Mouse (Mus musculus) monocyte, adult 2 months (primary cell): Measurements from ENCODE around the gene 6430531B16Rik.

ENCODE experiments used
- DNase-seq, 2 experiments: peaks; one replicate each; pipeline ENCODE4 v3.0.0; 2022; ENCODE audit warnings: low spot score in 2 of 2, low read depth in 1 of 2

6430531B16Rik gene

DNA sequence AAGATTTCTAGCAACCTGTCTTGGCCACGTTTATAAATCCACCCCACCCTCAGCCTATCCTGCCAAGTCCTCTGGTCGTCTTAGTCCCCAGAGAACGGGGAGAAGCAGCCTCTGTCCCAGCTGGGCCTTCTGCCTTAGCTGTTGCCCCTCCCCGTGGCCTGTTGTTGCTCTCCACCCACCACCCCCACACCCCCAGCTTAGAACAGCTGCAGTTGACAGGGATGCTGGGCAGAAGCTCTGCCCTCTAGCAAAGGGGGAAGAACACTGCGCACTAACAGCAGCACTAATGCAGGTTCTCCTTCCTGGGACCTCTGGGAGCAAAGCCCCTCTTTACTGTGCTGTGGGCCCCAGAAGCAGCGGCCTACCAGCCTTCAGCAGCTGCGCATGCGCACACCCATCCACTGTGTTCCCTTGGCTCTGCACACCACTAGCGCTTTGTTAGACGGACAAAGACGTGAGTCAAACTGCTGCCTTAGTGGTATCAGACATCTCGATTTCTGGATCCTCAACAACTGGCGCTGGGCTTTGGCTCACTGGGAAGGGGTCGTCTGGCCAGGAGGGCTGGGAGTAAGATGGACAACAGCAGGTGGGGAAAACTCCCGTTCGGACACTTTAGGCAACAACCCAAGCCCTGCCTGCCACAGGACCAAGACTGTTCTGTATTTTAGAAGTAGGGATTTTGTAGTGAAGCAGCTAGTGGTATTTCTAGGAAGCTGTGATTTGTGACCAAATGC lies 37.9 kb downstream of the 6430531B16Rik start:
- no peak for DNase-seq

GRCm38 (mm10) chr7:139937810-139938209 lies 40.7 kb downstream of the 6430531B16Rik start:
- DNase-seq: no peak

DNA sequence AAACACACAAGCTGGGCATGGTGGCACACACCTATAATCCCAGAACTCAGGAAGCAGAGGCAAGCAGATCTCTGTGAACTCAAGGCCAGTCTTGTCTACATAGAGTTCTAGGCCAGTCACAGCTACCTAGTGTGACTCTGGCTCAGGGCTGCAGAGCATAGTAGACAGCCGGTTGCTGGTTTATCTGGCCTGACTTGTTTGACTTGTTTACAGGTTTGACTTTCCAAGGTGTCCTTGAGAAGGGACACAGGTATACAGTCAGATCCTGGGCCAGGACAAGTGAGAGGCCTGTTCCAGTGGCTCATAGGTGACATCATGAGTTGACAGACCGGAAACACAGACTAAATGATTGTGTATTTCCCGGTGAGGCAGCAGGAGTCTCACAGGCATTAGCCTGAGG lies 41.4 kb downstream of the 6430531B16Rik start:
- DNase-seq: no peak

DNA sequence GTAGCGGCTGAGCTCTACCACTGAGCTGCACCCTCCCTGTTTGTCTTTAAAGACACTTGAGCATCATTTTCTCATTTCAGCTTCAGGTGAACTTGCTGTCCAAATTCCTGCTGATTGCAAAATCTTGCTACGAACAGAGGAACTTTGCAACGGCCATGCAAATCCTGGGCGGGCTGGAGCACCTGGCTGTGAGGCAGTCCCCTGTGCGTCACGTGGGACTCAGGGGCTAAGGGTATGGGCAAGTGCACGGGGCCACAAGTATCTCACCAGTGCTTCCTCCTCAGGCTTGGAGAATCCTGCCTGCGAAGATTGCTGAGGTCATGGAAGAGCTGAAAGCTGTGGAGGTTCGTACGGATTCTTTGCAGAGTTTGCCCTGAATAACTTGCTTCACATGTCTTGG lies 41.9 kb downstream of the 6430531B16Rik start:
- no peak for DNase-seq

DNA sequence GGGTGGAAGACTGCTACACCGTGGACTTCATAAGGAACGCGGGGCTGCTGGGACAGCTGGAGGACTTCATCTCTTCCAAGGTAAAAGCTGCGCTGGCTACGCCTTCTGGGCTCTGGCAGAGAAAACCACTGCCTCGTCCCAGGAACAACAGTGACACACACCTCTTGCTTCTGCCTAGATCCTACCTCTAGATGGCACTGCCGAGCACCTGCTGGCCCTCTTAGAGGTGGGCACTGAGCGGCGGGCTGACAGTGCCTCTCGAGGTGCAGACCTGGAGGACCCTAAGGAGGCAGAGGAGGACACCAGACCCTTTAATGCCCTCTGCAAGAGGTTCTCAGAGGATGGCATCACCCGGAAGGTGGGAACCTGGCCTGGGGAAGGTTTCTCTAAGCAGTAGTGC lies 47.8 kb downstream of the 6430531B16Rik start:
- no peak for DNase-seq
